Mouse (Mus musculus) E14TG2a.4 (cell line): Measurements from ENCODE around the gene Ak9.

Source experiments
- CTCF ChIP-seq: conservative IDR thresholded peaks from 2 replicates; pipeline ENCODE4 v1.5.1; 2014; ENCODE audit warnings: low read length
- NANOG ChIP-seq: IDR thresholded peaks from 2 replicates; pipeline ENCODE4 v1.6.1; 2014; ENCODE audit warnings: borderline replicate concordance, low read length, mixed read lengths

DNA sequence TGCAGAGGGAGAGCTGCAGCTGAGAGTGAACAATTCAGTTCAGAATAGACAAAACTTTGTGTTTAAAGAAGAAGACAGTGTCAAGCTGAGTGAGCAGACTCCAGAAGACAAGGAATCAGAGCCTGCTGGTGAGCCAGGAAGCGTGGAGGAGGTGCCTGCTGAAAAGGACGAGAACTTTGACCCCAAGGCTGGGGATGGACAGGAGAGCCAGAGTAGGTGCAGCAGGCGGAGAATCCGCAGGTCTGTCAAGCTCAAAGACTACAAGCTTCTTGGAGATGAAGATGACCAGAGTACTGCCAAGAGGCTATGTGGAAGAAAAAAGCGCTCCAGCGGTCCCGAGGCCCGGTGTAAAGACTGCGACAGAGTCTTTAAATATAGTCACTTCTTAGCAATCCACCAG lies 147.9 kb downstream of the Ak9 start:
- TF ChIP-seq CTCF (no peak), NANOG (no peak)
